Mouse (Mus musculus) bone marrow macrophage, adult 2 months (primary cell): ENCODE measurements around the gene Gadd45g.

ENCODE experiments used
- CTCF ChIP-seq: IDR thresholded peaks from 2 replicates; pipeline ENCODE4 v1.5.1; 2012; ENCODE audit warnings: low read depth, mild to moderate bottlenecking, low read length, moderate library complexity
- POLR2A ChIP-seq: IDR thresholded peaks from 2 replicates; pipeline ENCODE4 v1.6.1; 2012; ENCODE audit warnings: mild to moderate bottlenecking, low read depth, low read length, borderline replicate concordance

DNA sequence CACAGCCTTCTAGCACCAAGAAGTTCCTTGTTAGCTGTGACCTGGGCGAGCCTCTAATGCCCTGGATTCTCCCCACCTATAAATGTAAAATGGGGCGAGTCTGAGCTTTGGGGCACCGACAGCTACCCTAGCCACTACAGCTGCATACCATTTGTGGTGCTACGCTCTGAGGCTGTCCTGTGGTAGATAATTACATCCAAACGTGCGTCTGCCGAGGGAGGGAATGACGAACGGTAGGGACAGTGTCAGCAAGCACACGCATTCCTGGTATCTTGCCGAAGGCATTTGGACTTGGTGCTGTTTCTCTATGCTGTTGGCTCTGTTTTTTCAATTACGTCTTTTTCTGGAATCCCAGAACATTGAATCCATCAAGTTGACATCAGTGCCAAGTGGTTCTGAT lies 29.7 kb downstream of the Gadd45g start:
- TF ChIP-seq CTCF = no peak
- TF ChIP-seq POLR2A = no peak
